Mouse (Mus musculus): ENCODE measurements around the gene Akap10. TPM values are rescaled to one million over a fixed set of nuclear protein-coding genes. Genes with fewer than 3 reads are reported as not detected.
"Not testable (repeated sequence)": the region's sequence is repeated elsewhere in the genome, so short reads cannot be mapped to it uniquely, and the experiment has no call there.

Gene Akap10
- polyA plus RNA-seq, 1 experiment from 2014 or later = 14.4 TPM

- 13% methylated on average over 5 of the region's 5 CpGs for WGBS
Observed at GRCm38 (mm10) chr11:61853659-61854058, 76.4 kb downstream of the Akap10 start.

GRCm38 (mm10) chr11:61852916-61853315 lies 77.1 kb downstream of the Akap10 start:
- DNase-seq (ENCODE audit: low spot score) (no peak), ATAC-seq (ENCODE audit: low FRiP score) (no peak)
- Histone ChIP-seq H3K4me3 (replicated peaks; ENCODE audit: low read length) (peak overlapping the region; percentile 4; the same call in 1 of the 2 replicates), H3K9me3 (ENCODE audit: control insufficient read depth, low read length) (no peaks in the 10 kb centered on the region), H3K9ac (no peak overlapping the region), H3K4me2 (replicated peaks) (peak overlapping the region; percentile 41), H3K4me1 (replicated peaks; ENCODE audit: control insufficient read depth, insufficient read depth, low read length) (peaks cover 26% of the 10 kb centered on the region), H3K27me3 (ENCODE audit: control insufficient read depth, insufficient read depth, low read length) (no peaks in the 10 kb centered on the region), H3K27ac (no peak overlapping the region), H3K36me3 (replicated peaks; ENCODE audit: control insufficient read depth, insufficient read depth) (peaks cover 22% of the 10 kb centered on the region)

More at GRCm38 (mm10) chr11:61853659-61854058, 76.4 kb downstream of the Akap10 start:
- Histone ChIP-seq H3K27me3 (ENCODE audit: control insufficient read depth, insufficient read depth, low read length) (no peaks in the 10 kb centered on the region), H3K4me3 (replicated peaks; ENCODE audit: low read length) (peak overlapping the region; percentile 72), H3K36me3 (replicated peaks; ENCODE audit: control insufficient read depth, insufficient read depth) (peaks cover 22% of the 10 kb centered on the region), H3K9ac (peak overlapping the region; percentile 99), H3K27ac (peak overlapping the region; percentile 95), H3K4me1 (replicated peaks; ENCODE audit: control insufficient read depth, insufficient read depth, low read length) (peaks cover 26% of the 10 kb centered on the region), H3K4me2 (replicated peaks) (peak overlapping the region; percentile 86), H3K9me3 (ENCODE audit: control insufficient read depth, low read length) (no peaks in the 10 kb centered on the region)
- ATAC-seq (ENCODE audit: low FRiP score) (no peak), DNase-seq (ENCODE audit: low spot score) (no peak)

GRCm38 (mm10) chr11:61851195-61851594 lies 78.9 kb downstream of the Akap10 start:
- no peaks in the 10 kb centered on the region for H3K27me3 ChIP-seq (ENCODE audit: control insufficient read depth, insufficient read depth, low read length)
- 86% methylated on average over 3 of the region's 3 CpGs for WGBS
- peaks cover 26% of the 10 kb centered on the region for H3K4me1 ChIP-seq (replicated peaks; ENCODE audit: control insufficient read depth, insufficient read depth, low read length)
- H3K27ac ChIP-seq = no peak overlapping the region
- ATAC-seq (ENCODE audit: low FRiP score) (no peak), DNase-seq (ENCODE audit: low spot score) (no peak)
- H3K36me3 ChIP-seq (replicated peaks; ENCODE audit: control insufficient read depth, insufficient read depth) = peaks cover 22% of the 10 kb centered on the region
- H3K9me3 ChIP-seq (ENCODE audit: control insufficient read depth, low read length) = no peaks in the 10 kb centered on the region
- H3K9ac ChIP-seq = no peak overlapping the region
- no peak overlapping the region for H3K4me2 ChIP-seq (replicated peaks)
- H3K4me3 ChIP-seq (replicated peaks; ENCODE audit: low read length) = no peak overlapping the region

- not testable (repeated sequence) for H3K4me1 ChIP-seq (replicated peaks; ENCODE audit: control insufficient read depth, insufficient read depth, low read length); H3K4me2 ChIP-seq (replicated peaks); H3K9me3 ChIP-seq (ENCODE audit: control insufficient read depth, low read length); H3K27ac ChIP-seq; H3K27me3 ChIP-seq (ENCODE audit: control insufficient read depth, insufficient read depth, low read length); DNase-seq (ENCODE audit: low spot score); ATAC-seq (ENCODE audit: low FRiP score); H3K9ac ChIP-seq; H3K4me3 ChIP-seq (replicated peaks; ENCODE audit: low read length)
- 71% methylated on average over 3 of the region's 3 CpGs for WGBS
- peaks cover 85% of the 10 kb centered on the region for H3K36me3 ChIP-seq (replicated peaks; ENCODE audit: control insufficient read depth, insufficient read depth)
Observed at GRCm38 (mm10) chr11:61840663-61841062, 89.4 kb downstream of the Akap10 start.

GRCm38 (mm10) chr11:61839940-61840339 lies 90.1 kb downstream of the Akap10 start:
- ATAC-seq (ENCODE audit: low FRiP score) (no peak), DNase-seq (ENCODE audit: low spot score) (no peak)
- Histone ChIP-seq H3K9me3 (ENCODE audit: control insufficient read depth, low read length) (no peaks in the 10 kb centered on the region), H3K27me3 (ENCODE audit: control insufficient read depth, insufficient read depth, low read length) (no peaks in the 10 kb centered on the region), H3K4me2 (replicated peaks) (no peak overlapping the region), H3K27ac (no peak overlapping the region), H3K36me3 (replicated peaks; ENCODE audit: control insufficient read depth, insufficient read depth) (peaks cover 85% of the 10 kb centered on the region), H3K4me1 (replicated peaks; ENCODE audit: control insufficient read depth, insufficient read depth, low read length) (no peaks in the 10 kb centered on the region), H3K4me3 (replicated peaks; ENCODE audit: low read length) (no peak overlapping the region), H3K9ac (no peak overlapping the region)

- WGBS = 95% methylated on average over 1 of the region's 1 CpGs
- H3K9ac ChIP-seq = no peak overlapping the region
- ATAC-seq (ENCODE audit: low FRiP score) = no peak
- H3K27ac ChIP-seq = no peak overlapping the region
- H3K4me3 ChIP-seq (replicated peaks; ENCODE audit: low read length) = no peak overlapping the region
- peaks cover 84% of the 10 kb centered on the region for H3K36me3 ChIP-seq (replicated peaks; ENCODE audit: control insufficient read depth, insufficient read depth)
- no peak for DNase-seq (ENCODE audit: low spot score)
- no peak overlapping the region for H3K4me2 ChIP-seq (replicated peaks)
- H3K9me3 ChIP-seq (ENCODE audit: control insufficient read depth, low read length) = no peaks in the 10 kb centered on the region
- H3K4me1 ChIP-seq (replicated peaks; ENCODE audit: control insufficient read depth, insufficient read depth, low read length) = no peaks in the 10 kb centered on the region
- H3K27me3 ChIP-seq (ENCODE audit: control insufficient read depth, insufficient read depth, low read length) = no peaks in the 10 kb centered on the region
Observed at GRCm38 (mm10) chr11:61839182-61839581, 90.9 kb downstream of the Akap10 start.

Other genes with a start within 250 kb of the Akap10 start
- 0.20 TPM in 2 replicates for gene Fam83g, start 246.2 kb downstream of the Akap10 start, polyA plus RNA-seq (2014; fragmentation: Nextera tagmentation; extraction: Ambion mirVana)
- gene Slc5a10, start 209.4 kb downstream of the Akap10 start, polyA plus RNA-seq (2014; fragmentation: Nextera tagmentation; extraction: Ambion mirVana) = not detected in 2 replicates
- gene Prpsap2, start 168.2 kb downstream of the Akap10 start, polyA plus RNA-seq (2014; fragmentation: Nextera tagmentation; extraction: Ambion mirVana) = 44.7 and 47.0 TPM in 2 replicates
- gene Ulk2, start 75.2 kb downstream of the Akap10 start, polyA plus RNA-seq (2014; fragmentation: Nextera tagmentation; extraction: Ambion mirVana) = 56.9 and 63.7 TPM in 2 replicates
- 11.5 TPM in 2 replicates for gene Specc1, start 26.5 kb upstream of the Akap10 start, polyA plus RNA-seq (2014; fragmentation: Nextera tagmentation; extraction: Ambion mirVana)